Mouse (Mus musculus) common myeloid progenitor, adult 5-6 weeks (primary cell): ENCODE results near the gene Olfr437. TPM values are rescaled to one million over a fixed set of nuclear protein-coding genes. Genes with fewer than 3 reads are reported as not detected.
"Not testable (repeated sequence)": the region's sequence is repeated elsewhere in the genome, so short reads cannot be mapped to it uniquely, and the experiment has no call there.

Experiments used
- ATAC-seq: replicated peaks from 2 replicates; pipeline ENCODE4 v1.8.0; 2016; ENCODE audit warnings: low read depth, mild to moderate bottlenecking, moderate TSS enrichment, inconsistent platforms; ENCODE audit not compliant: poor library complexity, severe bottlenecking
- total RNA-seq: library from RNA; stranded (forward); fragments of 200-1000, 187-1606 nt; gene quantifications from 2 replicates; pipeline ENCODE4 v1.2.3, GENCODE M21; 2017

Gene Olfr437
- not detected in 2 replicates for total RNA-seq

DNA sequence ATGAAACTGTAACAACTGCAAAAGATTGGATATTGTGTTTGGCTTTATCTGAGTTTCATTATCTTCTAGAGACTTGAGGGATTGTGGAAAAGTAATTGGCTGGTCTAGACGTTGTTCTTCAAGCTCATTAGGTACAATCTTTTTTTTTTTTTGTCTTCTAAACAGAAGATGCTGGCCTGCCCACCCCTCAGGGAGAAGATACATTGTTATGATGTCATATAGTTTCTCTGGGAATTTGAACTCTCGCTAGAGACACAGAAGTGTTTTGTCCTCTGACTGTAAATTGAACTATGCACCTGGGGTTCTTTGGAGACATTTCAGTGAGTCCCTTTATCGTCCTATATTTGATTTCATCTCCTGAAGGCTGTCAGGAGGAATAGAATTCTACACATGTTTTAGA is at the start of gene Olfr437:
Olfr437 (plus strand) TSS at position 301 of the 400 bp plus-strand sequence.
- no peak for ATAC-seq

DNA sequence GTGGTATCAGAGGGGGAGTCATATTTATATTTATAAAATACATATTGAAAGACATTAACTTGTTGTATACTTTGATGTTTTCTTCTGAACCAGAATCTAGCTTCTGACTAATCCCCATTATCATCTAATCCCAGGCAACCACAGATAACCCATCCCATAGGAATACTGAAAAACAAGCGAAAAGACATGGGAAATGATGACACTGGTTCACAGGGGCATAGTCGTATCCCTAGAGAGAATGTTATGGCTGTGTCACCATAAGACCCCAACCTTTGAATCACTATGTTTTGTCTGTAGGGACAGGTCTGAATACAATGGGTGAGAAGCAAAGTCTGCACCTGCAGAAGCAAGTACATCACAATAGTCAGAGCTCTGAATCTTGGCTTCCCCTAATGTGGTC is 16.8 kb upstream of the Olfr437 start, which contains the start of gene Olfr237-ps1:
Olfr237-ps1 (plus strand) TSS at position 301 of the 400 bp plus-strand sequence.
- not testable (repeated sequence) for ATAC-seq

DNA sequence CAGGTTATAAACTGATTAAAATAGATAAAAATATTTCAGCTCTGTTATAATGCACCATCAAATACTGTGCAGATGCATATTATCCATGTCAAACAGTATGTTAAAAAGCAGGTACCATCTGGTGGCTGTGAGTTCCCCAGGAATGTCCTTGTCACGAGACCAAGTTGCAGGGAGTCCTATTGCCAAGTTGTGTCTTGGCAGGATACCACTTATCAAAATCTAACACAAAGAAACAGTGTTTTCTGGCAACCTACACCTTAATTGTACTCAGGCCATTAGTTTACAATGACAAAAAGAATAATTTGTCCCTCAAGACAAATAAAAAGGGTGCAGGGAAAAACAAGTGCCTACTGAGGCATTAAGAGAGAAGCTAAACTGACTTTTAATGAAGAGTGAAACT is 3.6 kb upstream of the Olfr437 start:
- ATAC-seq: no peak

DNA sequence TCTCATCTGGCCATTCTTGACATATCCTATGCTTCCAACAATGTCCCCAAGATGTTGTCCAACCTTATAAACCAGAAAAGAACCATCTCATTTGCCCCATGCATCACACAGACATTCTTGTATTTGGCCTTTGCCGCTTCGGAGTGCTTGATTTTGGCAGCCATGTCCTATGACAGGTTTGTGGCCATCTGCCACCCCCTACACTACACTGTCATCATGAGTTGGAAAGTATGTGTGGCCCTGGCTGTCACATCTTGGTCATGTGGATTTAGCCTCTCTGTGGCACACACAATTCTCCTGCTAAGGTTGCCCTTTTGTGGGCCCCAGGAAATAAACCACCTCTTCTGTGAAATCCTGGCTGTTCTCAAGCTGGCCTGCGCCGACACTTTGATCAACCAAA is 4.2 kb downstream of the Olfr437 start:
- ATAC-seq: no peak

DNA sequence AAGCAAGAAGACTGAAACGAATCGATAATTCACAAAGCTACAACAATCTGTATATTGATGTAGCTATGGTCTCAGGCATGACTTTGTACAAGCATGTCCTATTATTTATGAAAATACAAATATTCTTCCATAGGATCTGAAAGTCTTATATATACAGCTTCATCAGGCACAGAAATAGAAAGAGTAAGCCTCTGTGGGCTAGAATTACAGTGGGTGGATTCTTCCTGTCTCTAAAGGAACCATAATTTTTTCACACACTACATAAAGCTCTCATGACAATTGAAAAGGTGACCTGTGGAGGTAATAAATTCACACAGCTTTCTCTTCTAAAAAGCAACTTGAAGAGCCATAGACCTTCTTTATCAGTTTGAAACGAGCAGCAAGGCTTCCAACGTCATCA is 8.8 kb downstream of the Olfr437 start, which contains the start of gene Olfr13:
Olfr13 (plus strand) TSS at position 301 of the 400 bp plus-strand sequence.
- no peak for ATAC-seq

DNA sequence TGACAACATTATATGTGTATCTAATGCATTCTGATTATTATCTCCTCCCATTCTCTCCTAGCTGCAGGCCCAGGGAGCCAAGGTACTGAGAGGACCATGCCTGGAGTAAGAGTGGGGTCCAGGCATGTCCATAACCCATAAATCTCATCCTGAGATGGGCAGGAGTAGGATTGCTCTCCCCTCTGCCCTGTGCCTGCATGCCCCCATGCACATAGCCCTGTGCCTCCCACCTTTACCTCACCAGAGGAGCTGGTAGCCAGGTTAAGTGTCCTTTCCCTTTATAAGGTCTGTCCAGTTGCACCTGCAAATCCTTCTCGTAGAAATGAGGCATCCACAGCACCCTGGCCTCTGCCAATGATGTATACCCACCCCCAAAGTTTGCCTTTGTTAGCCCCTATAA is 15.0 kb downstream of the Olfr437 start:
- ATAC-seq: no peak

DNA sequence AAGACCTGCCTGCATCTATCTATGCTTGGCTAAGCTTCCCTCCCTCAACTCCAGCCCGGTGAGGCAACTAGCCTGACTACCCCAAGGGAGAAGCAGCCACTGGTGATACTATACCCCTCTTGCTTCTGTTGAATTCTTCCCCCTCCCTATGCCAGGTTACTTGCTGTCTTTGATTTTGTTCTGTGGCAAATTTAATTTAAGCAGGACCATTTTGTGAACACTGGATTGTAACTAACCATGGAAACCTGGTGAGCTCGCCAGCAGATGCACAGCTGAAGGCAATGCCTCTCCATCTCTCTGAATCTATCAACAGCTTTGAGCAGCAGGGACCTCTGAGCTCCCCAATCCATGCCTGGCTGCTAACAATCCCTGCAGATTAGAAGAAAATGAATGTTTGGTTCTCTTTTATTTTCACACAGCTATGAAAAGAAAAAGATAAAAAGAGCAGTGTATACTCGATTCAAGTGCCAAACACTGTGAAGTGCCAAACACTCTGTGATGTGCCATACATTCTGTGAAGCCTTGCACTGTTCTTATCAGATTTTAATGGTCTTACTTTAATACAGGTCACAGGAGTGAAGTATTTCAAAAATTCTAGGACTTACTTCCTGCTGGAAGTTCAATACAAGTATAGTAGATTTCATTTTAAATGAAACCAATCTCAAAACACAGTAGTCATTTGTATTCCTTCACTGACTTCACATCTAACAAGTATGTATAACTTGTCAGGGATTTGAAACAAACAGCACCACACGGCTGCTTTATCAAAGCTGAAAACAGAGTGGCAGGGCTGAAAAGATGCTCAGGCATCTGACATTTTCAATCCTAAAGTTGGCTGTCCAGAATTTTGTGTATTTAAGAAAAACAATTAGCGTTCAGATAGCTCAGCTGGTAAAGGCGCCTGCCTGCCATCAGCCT is 15.8 kb downstream of the Olfr437 start:
- ATAC-seq: no peak

DNA sequence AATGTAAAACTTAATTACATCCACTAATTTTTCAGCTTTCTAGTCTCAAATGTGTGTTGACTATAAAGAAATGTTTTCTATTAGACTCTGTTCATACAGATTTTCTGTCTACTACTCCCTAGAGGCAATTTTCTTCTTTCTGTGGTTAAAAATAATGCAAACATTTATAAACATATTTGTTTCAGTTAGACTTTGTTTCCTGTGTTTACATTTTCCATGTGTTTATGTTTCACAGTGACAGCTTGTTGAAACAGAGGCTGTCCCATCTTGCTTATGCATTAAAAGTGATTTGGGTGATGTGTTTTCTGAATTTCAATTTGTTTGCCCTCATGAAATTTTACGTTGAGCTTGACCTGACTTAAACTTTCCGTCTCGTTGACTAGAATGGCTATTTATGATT is 27.9 kb downstream of the Olfr437 start:
- no peak for ATAC-seq

DNA sequence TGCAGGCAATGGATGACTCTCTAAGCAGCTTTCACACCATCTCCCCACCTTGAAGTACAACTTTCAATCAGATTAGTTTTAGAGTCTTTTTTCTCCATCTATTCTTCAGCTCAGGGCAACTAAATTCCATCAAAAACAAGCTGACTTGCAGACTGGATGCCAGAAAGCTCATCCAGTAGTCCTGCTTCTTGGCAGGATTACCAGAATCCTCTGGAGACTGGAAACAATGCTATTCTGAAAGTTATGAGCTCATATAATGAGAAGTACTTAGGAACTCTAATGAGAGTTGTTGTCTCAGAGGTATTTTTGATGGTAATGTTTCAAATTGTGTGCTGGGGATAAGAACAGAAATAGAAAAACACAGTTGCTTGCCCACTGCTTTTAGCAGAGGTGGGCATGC is 33.7 kb downstream of the Olfr437 start, which contains the start of gene Olfr435:
Olfr435 (plus strand) TSS at position 366 of the 400 bp plus-strand sequence.
- no peak for ATAC-seq

DNA sequence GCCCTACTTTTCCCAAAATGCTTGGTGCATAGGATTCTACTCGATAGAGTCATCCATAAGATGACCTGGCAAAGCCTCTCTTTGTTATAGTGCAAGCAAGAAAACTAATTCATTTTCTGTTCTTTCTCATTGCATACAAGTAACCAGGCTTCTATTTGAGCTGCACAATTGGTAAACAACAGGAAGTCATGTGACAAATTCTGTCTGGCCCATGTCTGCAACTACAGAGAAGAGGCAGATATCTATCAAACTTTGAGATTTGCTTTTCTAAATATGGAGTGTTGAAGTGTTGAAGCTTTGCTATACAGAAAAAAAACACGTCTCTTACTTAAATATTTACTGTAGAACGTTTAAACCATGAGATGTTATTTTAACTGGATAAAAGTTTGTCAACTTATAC is 35.0 kb downstream of the Olfr437 start:
- no peak for ATAC-seq

DNA sequence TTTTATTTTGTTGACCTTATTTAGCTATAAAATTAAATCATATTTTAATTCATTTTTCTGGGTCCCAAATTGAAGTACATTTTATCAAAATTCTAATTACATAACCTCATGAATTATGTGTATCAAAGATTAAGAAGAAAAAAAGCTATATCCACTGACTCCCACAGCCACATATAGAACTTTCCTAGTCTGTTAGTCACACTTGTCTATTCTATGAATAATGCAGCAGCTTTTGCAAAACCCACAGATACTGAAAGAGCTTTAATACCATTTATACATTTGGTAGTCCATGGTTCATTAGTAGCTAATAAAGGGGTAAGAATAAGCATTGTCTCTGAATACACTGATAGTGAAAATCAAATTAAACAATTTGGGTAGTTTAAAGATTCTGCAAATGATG is 39.7 kb downstream of the Olfr437 start:
- ATAC-seq: no peak

DNA sequence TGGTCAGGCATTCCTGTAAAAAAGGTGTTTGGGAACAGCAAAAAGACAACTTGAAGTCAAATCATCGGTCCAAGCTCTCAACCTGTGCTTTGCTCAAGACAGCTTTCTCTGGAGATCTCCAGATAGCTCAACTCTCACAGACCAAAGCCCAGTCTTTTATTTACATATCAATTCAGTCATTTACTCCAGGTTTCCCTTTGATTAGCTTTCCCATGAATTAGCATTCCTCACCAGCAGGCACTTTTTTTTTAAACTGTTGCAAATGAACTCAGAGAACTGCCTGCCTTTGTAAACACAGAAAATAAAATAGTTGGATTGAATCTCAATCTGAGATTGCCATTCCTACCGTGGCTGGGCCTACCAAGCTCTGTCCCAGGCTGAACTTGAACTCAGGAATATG is 42.3 kb downstream of the Olfr437 start:
- ATAC-seq: no peak

DNA sequence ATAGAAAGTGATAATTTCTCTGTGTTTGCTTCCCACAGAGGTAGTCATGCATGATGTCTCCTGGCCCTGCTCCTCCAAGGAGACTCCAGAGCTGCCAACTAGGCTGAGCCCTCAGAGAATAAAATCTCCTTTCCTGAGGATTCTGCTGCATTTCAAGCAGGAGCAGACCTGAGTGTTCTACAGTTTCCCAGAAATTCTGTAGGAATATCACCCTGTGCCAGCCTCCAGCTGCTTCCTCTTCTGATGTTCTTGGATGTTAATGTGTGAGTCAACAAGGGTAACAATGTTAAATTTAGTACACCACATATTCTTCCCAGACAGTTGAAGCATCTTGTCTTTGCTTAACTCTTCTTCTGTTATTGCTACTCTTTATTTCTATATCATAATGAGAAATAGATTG is 49.8 kb downstream of the Olfr437 start, which contains the start of gene Olfr434:
Olfr434 (plus strand) TSS at position 149 of the 400 bp plus-strand sequence.
- ATAC-seq: not testable (repeated sequence)

Other genes starting within 250 kb of the Olfr437 start
- gene Olfr446, start 241.9 kb upstream of the Olfr437 start, total RNA-seq: not detected in 2 replicates
- gene Olfr444, start 214.2 kb upstream of the Olfr437 start, total RNA-seq: not detected in 2 replicates
- gene Olfr441, start 56.9 kb upstream of the Olfr437 start, total RNA-seq: not detected in 2 replicates
- not detected in 2 replicates for gene Olfr237-ps1, start 16.7 kb upstream of the Olfr437 start, total RNA-seq
- gene Olfr13, start 8.9 kb downstream of the Olfr437 start, total RNA-seq: not detected in 2 replicates
- gene Olfr435, start 33.9 kb downstream of the Olfr437 start, total RNA-seq: not detected in 2 replicates
- not detected in 2 replicates for gene Olfr434, start 49.7 kb downstream of the Olfr437 start, total RNA-seq
- not detected in 2 replicates for gene Olfr47, start 68.2 kb downstream of the Olfr437 start, total RNA-seq
- 6.4 and 7.1 TPM in 2 replicates for gene Arhgef5, start 102.3 kb downstream of the Olfr437 start, total RNA-seq
- gene Nobox, start 146.3 kb downstream of the Olfr437 start, total RNA-seq: not detected in 2 replicates